Comparison of ENCODE assay signal across 13 mouse cellular contexts in genomic region chr5:8488701-8489297, GRCm38 (mm10).
DNase-seq lines count a peak whose midpoint lies in the region; ATAC-seq and TF ChIP-seq lines count a peak whose summit lies in the region.
"Had no signal": no experiment of that assay in that cellular context is flagged by ENCODE, and none has a peak within 500 bp of the region (broad histone marks: within the 10 kb centered on the region; RNA-seq: fewer than 3 reads in every experiment).

No protein-coding gene starts in this region.

- H3K4me1 ChIP-seq in forebrain, embryonic 10.5 days = peaks cover 29% of the 10 kb centered on the region
- no peaks in the 10 kb centered on the region for H3K4me1 ChIP-seq in hindbrain, embryonic 14.5 days (replicated peaks; ENCODE audit: control insufficient read depth, insufficient read depth, low read length)
- H3K4me1 ChIP-seq in lung, adult 2 months (ENCODE audit: control insufficient read depth, insufficient read depth, low read length) = no peaks in the 10 kb centered on the region
- H3K4me1 ChIP-seq: liver, embryonic 13.5 days had no signal

- 49% methylated on average over 2 of the region's 2 CpGs for WGBS in forebrain, embryonic 10.5 days
- 18% methylated on average over 2 of the region's 2 CpGs for WGBS in hindbrain, embryonic 14.5 days
- WGBS in lung, adult 2 months = 86% methylated on average over 2 of the region's 2 CpGs

- H3K4me3 ChIP-seq in forebrain, embryonic 10.5 days = no peak overlapping the region
- no peak overlapping the region for H3K4me3 ChIP-seq in hindbrain, embryonic 14.5 days (replicated peaks; ENCODE audit: low read length)
- no peak overlapping the region for H3K4me3 ChIP-seq in lung, adult 2 months (replicated peaks; ENCODE audit: extremely low read depth, low read depth, low read length)
- H3K4me3 ChIP-seq: liver, embryonic 13.5 days had no signal

- H3K9me3 ChIP-seq in forebrain, embryonic 10.5 days = peaks cover 8% of the 10 kb centered on the region; the same call in 1 of the 2 replicates
- no peaks in the 10 kb centered on the region for H3K9me3 ChIP-seq in hindbrain, embryonic 14.5 days (ENCODE audit: control insufficient read depth, low read length)
- H3K9me3 ChIP-seq: G1E; liver, embryonic 13.5 days had no signal

- no peak overlapping the region for H3K9ac ChIP-seq in hindbrain, embryonic 14.5 days
- H3K9ac ChIP-seq: liver, embryonic 13.5 days had no signal

- ATAC-seq in hindbrain, embryonic 14.5 days (ENCODE audit: low FRiP score) = peak; percentile 41; the same call in 1 of the 2 replicates
- ATAC-seq: lung, postnatal 0 days had no signal

- TF ChIP-seq CTCF in lung, adult 2 months (IDR thresholded peaks at IDR 0.05; ENCODE audit: insufficient read depth, low read length) = no peak

- H3K27me3 ChIP-seq in forebrain, embryonic 10.5 days (ENCODE audit: poor library complexity, severe bottlenecking) = no peaks in the 10 kb centered on the region
- H3K27me3 ChIP-seq in hindbrain, embryonic 14.5 days (ENCODE audit: control insufficient read depth, insufficient read depth, low read length) = no peaks in the 10 kb centered on the region
- H3K27me3 ChIP-seq: liver, embryonic 13.5 days had no signal

- DNase-seq in retina, postnatal 1 day = peak; percentile 28
- no peak for DNase-seq in retina, embryonic 14.5 days (ENCODE audit: low spot score)
- DNase-seq in forebrain, embryonic 10.5 days (ENCODE audit: extremely low spot score, low spot score) = no peak
- DNase-seq in hindbrain, embryonic 14.5 days (ENCODE audit: low spot score) = no peak
- DNase-seq in natural killer cell, adult 2 months (ENCODE audit: low spot score in 2 of 2) = no peak
- no peak for DNase-seq in Muller cell, postnatal 12 days (ENCODE audit: inconsistent ontology term)
- no peak for DNase-seq in frontal cortex, postnatal 25 days (ENCODE audit: low spot score in 2 of 2)
- no peak for DNase-seq in lung, adult 2 months
- DNase-seq: cerebellum, postnatal 36 days; kidney, adult 9 months; liver, embryonic 13.5 days had no signal

- H3K36me3 ChIP-seq in forebrain, embryonic 10.5 days (replicated peaks) = no peaks in the 10 kb centered on the region
- H3K36me3 ChIP-seq in hindbrain, embryonic 14.5 days (replicated peaks; ENCODE audit: control insufficient read depth, insufficient read depth) = peaks cover 10% of the 10 kb centered on the region; the same call in 1 of the 2 replicates
- H3K36me3 ChIP-seq: G1E; liver, embryonic 13.5 days had no signal

- no peak for TF ChIP-seq POLR2A in lung, adult 2 months (IDR thresholded peaks at IDR 0.05; ENCODE audit: borderline replicate concordance, extremely low read depth, low read depth, low read length)

- no peak overlapping the region for H3K4me2 ChIP-seq in hindbrain, embryonic 14.5 days (replicated peaks)
- H3K4me2 ChIP-seq: liver, embryonic 13.5 days had no signal

- peak overlapping the region; percentile 84 for H3K27ac ChIP-seq in forebrain, embryonic 10.5 days
- H3K27ac ChIP-seq in hindbrain, embryonic 14.5 days = no peak overlapping the region
- H3K27ac ChIP-seq: liver, embryonic 13.5 days had no signal
